Mouse (Mus musculus) cerebellum, adult 2 months (tissue): ENCODE measurements around the gene Dpysl5. TPM values are rescaled to one million over a fixed set of nuclear protein-coding genes. Genes with fewer than 3 reads are reported as not detected.
A peak's percentile ranks its signal among the peaks of the same experiment; 100 is the strongest.

Experiments
- DNase-seq, 2 experiments: peaks; one replicate each; pipeline ENCODE4 v3.0.0; 2021
- H3K27ac ChIP-seq: fragments of 200-500 bp; 2 replicates; pipeline ENCODE4 v1.5.1; 2012; ENCODE audit warnings: low read length, control low read depth, inconsistent platforms; ENCODE audit not compliant: insufficient read depth
- H3K27me3 ChIP-seq: fragments of 200-500 bp; 2 replicates; pipeline ENCODE4 v1.6.1; 2012; ENCODE audit warnings: inconsistent platforms, mild to moderate bottlenecking, low read length, moderate library complexity; ENCODE audit not compliant: control insufficient read depth, insufficient read depth
- H3K4me1 ChIP-seq: fragments of 200-500 bp; 2 replicates; pipeline ENCODE4 v1.6.1; 2011; ENCODE audit warnings: low read length; ENCODE audit not compliant: control insufficient read depth, insufficient read depth
- H3K4me3 ChIP-seq: fragments of 200-500 bp; replicated peaks from 2 replicates; pipeline ENCODE3; 2011; ENCODE audit warnings: mild to moderate bottlenecking, low read depth, low read length, control low read depth; ENCODE audit not compliant: insufficient read depth
- CTCF ChIP-seq: fragments of 200-500 bp; IDR thresholded peaks from 2 replicates; pipeline ENCODE4 v1.5.1; 2011; ENCODE audit warnings: low read depth, mild to moderate bottlenecking, control low read depth, low read length, moderate library complexity, borderline replicate concordance; ENCODE audit not compliant: insufficient read depth
- POLR2A ChIP-seq: fragments of 200-500 bp; IDR thresholded peaks from 2 replicates; pipeline ENCODE4 v1.6.1; 2011; ENCODE audit warnings: low read length, control low read depth, borderline replicate concordance; ENCODE audit not compliant: insufficient read depth
- WGBS: fragments of 180-500 bp; shearing (Covaris S2); methylation state at CpG from one replicate; pipeline ENCODE4 v1.1.7; 2018; 5-methylcytosine and 5-hydroxymethylcytosine counted together
- polyA plus RNA-seq: library from polyadenylated mRNA; depleted of rRNA; stranded (reverse); fragments of >200 nt; gene quantifications from 2 replicates; pipeline ENCODE4 v1.2.3, GENCODE M21; 2012

The Dpysl5 gene
- polyA plus RNA-seq, 1 experiment = 24.2 TPM

DNA sequence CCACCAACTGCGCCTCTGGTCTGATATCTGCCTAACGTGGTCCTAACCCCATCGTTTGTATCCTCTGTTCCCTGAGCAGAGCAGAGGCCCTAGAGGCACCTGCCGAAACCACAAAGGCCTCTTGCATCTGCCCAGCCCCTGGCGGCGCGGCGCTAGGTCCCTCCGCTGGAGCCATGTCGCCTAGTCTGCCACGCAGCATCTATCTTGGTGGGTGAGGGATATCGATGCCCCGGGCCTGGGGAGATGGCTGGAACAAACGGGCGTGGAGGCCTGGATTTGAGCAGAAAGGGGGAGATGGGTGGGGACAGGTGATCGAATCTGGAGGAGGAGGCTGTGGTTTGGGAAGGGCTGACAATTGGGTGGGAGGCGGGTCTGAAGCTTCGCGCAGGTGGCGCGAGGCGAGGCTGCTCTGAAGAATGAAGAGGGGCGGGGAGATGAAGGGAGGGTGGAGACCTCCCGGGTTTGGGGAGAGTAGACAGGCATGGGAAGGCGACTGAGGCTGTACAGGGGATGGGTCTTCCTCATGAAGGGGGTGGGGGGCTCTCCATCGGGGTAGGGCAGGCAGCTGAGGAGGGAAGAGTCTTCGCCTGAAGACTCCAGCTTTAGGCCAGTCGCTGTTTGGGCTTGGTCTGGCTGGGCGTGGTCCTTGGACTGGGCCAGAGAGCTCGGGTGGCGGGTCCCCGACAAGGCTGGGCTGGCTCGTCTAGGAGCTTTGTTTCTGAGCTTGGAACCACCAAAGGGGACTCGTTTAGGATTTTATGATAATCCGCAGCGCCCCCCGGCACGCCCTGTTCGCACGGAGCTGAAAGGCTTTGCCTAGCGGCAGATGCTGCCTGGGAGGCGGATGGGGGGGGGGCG lies 1.3 kb downstream of the Dpysl5 start:
- H3K4me1 ChIP-seq = no peaks in the 10 kb centered on the region
- H3K27ac ChIP-seq = no peak overlapping the region
- WGBS = under 1% methylated on average over 43 of the region's 43 CpGs
- H3K4me3 ChIP-seq = peak overlapping the region; percentile 64
- no peaks in the 10 kb centered on the region for H3K27me3 ChIP-seq
- peak; percentile 36 to 55 for DNase-seq
- TF ChIP-seq CTCF = no peak
- TF ChIP-seq POLR2A = no peak

DNA sequence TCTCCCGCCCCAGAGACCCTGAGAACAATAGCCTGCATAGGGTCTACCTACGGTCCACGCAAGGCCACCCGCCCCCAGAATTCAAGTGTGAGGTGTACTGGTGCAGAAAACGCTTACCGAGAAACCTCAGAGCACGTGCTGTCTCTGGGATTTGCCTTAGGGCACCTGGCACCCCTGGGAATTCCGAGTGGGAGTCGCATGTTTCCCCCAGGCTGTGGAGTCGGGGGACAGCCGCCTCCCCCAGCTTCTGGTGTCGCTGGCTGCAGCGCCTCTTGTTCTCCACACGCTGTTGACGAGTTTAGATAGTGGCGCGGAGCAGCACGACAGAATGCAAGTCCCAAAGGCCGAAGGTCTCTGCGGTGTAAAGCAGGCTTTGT lies 1.9 kb downstream of the Dpysl5 start:
- Histone ChIP-seq H3K27me3 (no peaks in the 10 kb centered on the region), H3K27ac (no peak overlapping the region), H3K4me1 (no peaks in the 10 kb centered on the region), H3K4me3 (peak overlapping the region; percentile 64)
- DNase-seq = peak; percentile 25 to 34
- 2% methylated on average over 20 of the region's 20 CpGs for WGBS
- no peak for TF ChIP-seq CTCF
- TF ChIP-seq POLR2A = no peak

DNA sequence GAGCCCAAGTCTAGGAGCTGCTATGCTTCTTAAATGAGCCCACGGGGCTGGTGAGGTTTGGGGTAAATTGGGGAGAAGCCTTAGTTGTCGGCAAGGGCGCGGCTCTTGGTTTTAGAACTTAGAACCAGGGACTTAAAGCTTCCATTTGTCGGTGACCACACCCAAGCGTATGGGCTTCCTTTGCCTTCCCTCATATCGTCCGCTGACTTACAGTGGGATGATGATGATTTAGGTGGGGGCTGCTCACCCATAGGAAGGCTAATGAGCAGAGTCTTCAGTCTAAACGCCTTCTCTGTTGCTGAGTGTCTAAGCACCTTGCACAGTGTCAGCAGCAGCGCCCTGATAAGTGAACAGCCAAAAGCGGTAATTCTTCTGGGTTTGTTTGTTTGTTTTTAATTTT lies 2.3 kb downstream of the Dpysl5 start:
- Histone ChIP-seq H3K27me3 (no peaks in the 10 kb centered on the region), H3K27ac (no peak overlapping the region), H3K4me3 (peak overlapping the region; percentile 64), H3K4me1 (no peaks in the 10 kb centered on the region)
- DNase-seq = no peak
- no peak for TF ChIP-seq CTCF
- TF ChIP-seq POLR2A = no peak
- WGBS = 41% methylated on average over 11 of the region's 11 CpGs

DNA sequence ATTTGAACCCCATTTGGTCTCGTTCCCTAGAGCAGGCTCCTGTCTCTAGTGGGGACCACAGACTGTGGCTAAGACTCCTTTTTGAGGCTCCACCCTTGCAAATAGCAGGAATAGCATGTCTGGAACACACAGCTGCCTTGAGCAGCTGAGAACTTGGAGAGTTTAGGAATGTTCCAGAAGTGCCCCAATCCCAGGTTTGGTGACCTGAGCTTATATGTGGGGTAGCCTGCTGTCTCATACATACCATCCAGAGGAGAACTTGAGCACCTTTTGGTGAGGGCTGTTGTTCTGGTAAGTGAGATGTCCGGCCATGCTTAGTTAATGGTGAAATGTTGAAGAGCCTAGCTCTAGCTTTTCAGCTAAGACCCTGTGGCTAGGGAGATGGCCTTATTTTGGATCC lies 4.9 kb downstream of the Dpysl5 start:
- TF ChIP-seq POLR2A = no peak
- no peak for TF ChIP-seq CTCF
- Histone ChIP-seq H3K27me3 (no peaks in the 10 kb centered on the region), H3K4me1 (no peaks in the 10 kb centered on the region), H3K4me3 (no peak overlapping the region), H3K27ac (no peak overlapping the region)
- 95% methylated on average over 2 of the region's 2 CpGs for WGBS
- DNase-seq = no peak

DNA sequence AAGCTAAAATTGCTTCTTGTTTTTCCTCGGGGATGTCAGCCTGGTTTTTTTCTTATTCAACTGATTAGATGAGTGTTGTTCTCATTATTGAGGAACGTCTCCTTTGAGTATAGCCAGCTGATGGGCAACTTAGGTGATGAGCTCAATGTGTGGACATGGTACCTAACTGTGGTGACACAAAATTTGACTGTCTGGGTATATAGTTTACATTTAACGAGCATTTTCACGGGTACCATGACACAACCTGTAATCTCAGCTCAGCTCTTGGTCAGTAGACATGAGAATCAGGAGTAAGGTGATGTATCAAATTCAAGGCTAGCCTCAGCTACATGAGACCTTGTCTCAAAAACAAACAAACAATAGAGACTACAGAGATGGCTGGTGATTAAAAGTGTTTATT lies 6.1 kb downstream of the Dpysl5 start:
- Histone ChIP-seq H3K4me1 (no peaks in the 10 kb centered on the region), H3K4me3 (no peak overlapping the region)

DNA sequence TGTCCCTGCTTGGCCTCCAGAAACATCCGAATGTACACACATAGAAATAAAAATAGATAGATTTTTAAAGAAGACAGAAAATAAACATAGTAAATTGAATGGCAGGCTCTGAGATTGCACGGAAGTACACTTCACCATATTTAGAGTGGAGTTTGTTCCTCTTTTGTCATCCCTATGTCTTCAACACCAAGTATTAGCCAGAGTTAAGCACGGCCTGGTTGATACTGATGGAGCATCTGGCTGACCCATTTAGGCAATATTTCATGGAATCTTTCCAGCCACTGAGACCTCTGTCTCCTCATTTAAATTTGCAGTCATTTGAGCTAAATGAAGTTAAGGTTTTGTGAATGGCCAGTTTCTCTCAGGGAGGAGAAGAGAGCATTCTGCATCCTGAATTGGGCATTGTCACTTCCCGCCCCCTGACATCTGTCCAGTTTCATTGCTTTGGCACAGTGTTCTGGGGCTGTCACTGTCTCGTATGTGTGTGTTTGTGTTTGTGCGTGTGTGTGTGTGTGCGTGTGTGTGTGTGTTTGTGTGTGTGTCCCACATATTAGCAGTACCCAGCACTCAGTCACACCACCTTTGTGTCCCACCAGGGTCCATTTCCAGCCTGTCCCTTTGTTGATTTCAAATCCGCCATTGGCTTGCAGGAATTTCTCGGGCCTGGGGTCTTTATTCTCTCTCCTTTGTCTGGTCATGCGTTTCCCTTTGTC lies 6.8 kb downstream of the Dpysl5 start:
- 50% methylated on average over 10 of the region's 10 CpGs for WGBS
- DNase-seq = no peak
- Histone ChIP-seq H3K27me3 (no peaks in the 10 kb centered on the region), H3K4me3 (no peak overlapping the region), H3K4me1 (no peaks in the 10 kb centered on the region), H3K27ac (no peak overlapping the region)
- no peak for TF ChIP-seq POLR2A
- no peak for TF ChIP-seq CTCF

More for the DNA sequence above, 6.1 kb downstream of the Dpysl5 start:
- DNase-seq = no peak
- WGBS = 85% methylated on average over 4 of the region's 4 CpGs
- TF ChIP-seq CTCF (no peak), POLR2A (no peak)
- no peaks in the 10 kb centered on the region for H3K27me3 ChIP-seq
- no peak overlapping the region for H3K27ac ChIP-seq

DNA sequence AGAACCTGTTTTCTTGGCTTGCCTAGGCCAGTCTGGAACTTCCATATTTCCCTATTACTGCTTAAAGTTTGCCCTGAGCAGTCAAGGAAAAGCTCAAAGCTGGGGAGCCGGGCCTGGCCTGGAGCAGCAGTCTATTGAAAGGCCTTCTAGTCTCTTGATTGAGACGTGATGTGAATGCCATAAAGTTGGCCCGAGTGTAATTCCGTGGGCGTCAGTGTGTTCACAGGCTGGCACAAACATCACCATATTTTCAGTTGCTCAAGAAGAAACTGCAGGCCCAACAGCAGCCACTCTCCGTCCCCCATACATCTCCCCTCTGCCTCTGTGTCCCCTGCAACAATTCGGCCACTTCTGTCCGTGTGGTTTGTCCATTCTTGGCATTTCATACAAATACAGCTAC lies 10.6 kb downstream of the Dpysl5 start:
- Histone ChIP-seq H3K27ac (no peak overlapping the region), H3K27me3 (no peaks in the 10 kb centered on the region), H3K4me1 (no peaks in the 10 kb centered on the region), H3K4me3 (no peak overlapping the region)
- DNase-seq = no peak
- TF ChIP-seq POLR2A (no peak), CTCF (no peak)
- WGBS = 48% methylated on average over 8 of the region's 8 CpGs
